Mouse (Mus musculus): ENCODE measurements around the gene Nup188.

Gene Nup188

DNA sequence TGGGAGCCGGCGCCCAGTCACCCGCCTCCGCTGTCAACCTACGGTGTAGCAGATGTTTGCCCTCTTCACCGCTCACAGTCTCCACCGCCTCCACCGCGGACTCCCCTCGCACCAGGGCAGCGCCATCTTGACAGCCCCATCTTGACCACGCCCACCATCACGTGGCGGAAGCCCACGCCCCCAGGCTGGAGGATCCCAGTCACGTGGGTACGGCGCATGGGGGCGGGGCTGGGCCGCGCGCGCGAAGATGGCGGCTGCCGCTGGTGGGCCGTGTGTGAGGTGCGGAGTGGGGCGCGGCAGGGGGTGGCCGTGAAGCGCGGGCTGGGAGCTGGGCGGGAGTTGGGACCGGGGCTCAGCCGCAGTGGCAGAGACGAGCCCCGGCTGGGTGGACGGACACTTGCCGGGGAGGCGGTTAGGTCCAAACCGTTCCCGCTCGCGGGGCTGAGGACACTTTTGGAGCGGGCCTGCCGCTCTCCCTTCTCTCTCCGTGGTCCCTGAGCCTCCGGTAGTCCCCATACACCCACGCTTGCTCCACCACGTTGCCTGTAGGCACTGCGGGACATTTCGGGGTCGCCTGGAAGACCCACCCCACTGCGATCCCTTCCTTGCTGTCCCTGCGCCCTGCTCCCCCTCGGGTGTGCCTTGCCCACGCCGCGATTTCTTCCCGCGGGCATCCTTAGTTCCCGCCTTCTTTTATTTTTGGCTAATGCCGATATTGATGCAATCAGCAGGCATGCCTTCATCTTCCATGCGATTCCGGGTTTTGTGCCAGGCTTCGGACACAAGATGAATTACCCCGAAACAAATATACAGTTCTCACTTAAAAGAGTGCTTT, at the start of gene Nup188, which contains the start of gene Dolk:
TSS of gene Nup188 (plus strand) at position 206 of the 835 bp plus-strand sequence.
TSS of gene Dolk (minus strand) at position 143 of the 835 bp plus-strand sequence.
- peak; percentile 89 to 92 for DNase-seq

DNA sequence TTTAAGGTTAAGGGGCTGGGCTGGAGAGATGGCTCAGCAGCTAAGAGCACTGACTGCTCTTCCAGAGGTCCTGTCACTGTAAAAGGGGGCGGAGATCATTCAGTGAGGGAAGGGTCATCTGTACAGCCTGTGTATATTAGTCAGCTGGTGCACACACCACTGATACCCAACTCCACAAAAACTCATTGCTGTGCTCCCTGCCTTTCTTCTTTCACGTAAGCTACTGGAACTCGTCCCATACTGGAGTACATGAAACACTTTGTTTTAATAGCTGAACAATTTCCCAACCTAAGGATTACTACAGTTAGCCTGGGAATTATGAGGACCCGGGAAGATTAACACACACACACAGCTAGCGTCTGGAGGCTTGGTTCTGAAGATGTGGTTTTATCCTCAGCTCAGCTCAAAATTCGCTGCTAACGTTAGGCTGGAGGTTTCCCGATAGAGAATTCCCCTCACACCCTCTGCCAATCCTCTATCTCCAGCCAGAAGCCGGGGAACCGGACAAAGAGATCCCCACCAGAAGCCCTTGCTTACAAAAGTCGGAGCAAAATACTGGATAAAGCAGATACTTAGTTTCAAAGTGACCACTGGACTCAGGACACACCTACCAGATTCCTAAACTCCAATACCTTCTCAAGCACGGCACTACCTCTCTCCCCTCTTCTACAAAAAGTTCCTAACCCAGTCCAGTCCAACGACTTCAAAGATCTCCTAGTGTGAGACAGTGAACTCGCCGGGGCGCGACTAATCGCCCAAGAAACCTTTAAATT, 49.6 kb upstream of the Nup188 start:
- DNase-seq: no peak

DNA sequence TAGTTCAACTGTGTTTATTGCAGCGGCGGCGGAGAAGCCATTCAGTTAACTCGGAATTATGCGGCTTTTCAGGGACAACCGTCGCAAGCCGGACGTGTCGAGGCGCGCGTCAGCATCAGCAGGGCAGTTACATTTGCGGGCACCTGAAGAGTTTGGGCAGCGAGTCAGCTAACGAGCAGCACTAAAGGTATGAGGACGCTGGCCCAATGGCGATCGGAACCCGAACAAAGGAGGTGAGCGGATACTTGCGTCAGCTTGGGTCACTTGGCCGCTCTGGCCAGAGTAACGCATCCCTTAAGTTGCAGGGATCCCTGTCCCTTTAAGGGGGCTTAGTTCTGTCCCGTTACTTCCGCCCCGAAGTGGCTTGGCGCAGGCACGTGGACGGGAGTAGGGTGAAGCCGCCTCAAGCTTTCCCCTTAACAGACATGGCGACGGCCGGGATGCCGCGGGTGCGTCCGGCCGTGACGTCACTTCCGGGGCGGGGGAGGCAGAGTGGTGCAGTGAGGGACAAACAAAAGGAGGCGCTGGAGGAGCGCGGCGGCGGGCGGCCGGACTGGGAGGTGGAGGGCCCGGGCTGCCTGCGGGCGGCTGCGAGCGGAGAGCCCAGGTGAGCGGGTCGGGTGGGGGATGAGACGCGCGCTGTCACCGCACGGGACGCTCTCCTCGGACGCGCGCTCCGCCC, 48.9 kb upstream of the Nup188 start, which contains the start of gene Lrrc8a:
TSS of gene Lrrc8a (plus strand) at position 517 of the 682 bp plus-strand sequence.
- peak; percentile 99 for DNase-seq

DNA sequence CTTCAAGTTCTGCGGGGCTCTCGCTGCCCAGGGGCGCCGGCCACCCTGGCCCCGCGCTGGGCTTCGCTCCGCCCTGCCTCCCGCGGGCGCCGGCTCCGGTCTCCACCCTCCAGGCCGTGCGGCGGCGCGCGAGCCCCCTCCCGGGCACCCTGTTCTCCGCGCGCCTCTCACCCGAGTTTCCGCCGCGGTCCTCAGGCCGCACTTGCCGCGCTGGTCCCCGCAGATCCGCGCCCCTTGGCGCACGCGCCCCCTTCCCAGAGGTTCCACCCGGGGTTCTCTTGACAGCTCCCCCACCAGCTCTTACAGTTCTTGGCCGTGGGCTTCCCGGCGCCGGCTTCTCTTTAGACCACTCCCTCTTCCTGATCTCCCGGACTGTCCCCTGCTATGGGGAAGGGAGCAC, 48.3 kb upstream of the Nup188 start:
- peak; percentile 65 to 70 for DNase-seq

DNA sequence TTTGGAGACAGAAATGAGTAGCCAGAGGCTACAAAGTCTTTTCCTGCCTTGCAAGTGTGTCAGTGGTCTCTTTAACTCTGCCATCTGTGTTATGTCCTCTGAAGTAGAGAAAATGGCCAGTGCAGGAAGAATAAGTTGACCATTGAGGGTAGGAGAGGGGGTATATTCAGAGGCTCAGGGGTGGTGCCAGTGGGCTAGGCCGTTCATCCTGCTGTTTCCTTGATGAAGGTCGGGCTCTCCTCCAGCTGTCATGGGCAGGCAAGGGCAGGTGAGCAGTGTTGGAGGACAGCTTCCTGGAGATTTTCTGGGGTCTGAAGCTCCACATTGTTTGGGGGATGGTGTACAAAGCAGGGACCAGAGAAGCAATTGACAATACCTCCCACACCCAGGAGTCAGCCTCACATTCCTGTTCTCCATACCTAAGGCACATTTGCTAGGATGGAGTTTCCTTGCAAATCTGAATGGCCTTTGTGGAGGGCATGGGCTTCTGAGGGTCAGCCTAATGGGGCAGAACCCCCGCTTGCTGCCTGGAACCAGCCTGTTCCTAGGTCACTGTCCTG, 47.2 kb upstream of the Nup188 start:
- DNase-seq: no peak

DNA sequence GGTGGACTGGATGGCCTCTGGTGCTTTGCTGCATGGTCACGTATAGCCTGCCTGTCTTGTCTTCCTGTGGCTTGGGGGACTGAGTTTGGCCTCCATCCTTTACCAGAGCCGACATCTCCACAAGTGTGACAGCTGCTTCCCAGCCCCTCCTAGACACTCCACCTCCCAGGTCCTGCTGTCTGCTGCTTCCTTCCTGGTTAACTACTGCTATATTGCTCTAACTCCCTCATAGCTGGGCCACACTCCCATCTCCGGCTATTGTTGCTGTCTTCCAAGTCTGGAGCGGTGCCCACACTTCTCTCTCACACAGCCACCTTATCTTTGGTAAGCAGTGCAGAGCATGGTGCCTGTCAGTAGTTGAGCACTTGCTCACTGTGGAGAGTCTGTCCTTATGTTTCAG, 46.4 kb upstream of the Nup188 start:
- DNase-seq: no peak

DNA sequence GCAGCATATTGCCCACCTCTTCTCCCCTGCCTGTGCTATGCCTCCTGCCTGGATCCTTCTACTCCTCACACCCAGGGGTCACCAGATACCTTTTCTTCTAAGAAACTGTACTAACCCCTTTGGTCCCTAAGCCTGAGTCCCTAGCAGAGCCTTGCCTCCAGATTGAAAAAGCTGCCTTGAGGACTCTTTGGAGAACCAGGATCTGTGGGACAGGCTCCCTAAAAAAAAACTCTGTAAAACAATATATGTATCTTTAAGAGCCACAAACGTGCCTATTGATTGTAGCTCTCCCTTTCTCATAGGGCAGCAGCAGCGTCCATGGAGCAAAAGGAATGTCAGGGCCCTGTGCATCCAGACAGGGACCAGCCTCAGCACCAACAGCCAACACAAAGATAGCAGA, 45.9 kb upstream of the Nup188 start, which contains the start of gene Gm28035:
TSS of gene Gm28035 (plus strand) at position 301 of the 400 bp plus-strand sequence.
- no peak for DNase-seq

DNA sequence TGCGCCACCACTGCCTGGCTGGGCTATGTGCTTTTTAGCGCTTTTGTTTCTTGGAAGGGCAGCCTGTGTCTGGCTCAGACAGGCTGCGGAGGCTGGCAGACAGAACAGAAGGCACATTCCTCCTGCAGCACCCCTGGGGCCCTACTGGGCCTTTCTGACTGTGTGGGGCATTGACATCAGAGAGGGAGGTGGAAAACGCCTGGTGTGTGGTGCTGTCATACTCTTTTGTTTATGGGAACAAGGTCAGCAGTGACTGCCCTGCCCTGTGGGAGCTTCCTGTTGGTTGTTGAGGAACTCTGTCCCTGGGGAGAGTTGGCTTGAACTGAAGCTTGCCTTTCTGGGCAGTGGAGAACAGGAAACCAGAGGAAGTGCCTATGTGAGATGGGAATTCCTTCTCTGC, 43.7 kb upstream of the Nup188 start:
- DNase-seq: no peak

DNA sequence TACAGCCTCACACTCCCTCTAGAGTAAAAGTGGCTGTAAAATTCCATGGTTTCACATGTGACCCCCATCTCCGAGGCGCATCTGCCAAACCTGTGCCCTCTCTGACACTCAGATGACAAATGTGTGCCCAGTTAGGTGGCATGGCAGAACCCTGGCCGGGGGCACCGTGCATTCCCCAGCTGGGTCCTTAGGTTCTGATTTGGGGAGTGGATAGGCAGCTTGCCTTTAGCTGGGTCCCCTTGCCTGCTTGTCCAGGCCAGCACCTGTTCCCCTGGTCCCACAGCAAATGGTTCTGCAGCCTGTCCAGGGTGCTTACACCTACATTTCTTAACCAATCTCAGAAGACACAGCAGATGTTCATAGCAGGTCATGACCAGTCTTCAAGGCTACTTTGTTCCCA, 42.8 kb upstream of the Nup188 start:
- no peak for DNase-seq

DNA sequence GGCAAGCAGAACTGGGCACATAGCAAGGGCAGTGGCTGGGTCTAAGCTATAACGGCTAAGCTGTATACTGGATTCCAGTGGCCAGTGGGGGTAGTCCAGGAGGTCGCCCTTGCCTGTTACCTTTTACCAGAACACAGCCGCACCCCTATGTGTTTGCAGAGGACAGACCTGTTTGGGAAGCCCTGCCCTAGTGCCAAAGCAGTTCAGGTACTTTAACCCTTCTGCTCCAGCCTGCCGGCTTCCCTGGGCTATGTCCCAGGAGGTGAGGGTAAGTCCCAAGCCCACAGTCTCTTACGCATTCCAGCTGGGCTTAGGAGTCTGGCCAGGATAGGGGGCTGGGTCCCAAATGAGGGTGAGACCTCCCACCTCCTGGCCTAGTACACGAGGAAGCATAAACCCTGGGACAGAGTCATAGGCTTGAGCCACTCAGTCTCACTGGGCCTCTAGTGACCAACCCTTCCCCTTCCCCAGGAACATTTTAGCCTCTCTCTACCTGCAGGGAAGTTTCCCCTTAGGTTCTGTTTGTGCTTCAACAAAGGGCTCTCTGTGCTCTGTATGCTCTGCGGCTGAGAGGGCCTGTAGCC, 41.5 kb upstream of the Nup188 start:
- DNase-seq: no peak

DNA sequence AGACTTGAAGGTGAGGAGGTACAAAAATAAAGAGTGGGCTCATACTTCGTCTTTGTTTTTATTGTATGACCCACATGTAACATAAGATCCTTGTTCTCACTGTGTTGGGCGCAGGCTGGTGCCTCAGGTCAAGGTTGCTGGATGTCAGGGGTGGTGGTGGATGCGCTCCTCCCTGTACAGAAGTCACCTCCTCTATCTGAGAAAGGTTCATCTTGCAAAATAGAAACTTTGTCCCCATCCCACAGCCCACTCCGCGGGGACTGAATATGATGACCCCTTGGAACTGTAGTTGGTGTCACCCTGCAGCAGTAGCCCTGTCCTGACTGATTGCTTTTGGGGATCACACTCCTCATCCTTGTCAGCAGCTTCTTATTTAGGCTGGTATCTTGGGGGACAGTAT, 39.2 kb upstream of the Nup188 start:
- no peak for DNase-seq

DNA sequence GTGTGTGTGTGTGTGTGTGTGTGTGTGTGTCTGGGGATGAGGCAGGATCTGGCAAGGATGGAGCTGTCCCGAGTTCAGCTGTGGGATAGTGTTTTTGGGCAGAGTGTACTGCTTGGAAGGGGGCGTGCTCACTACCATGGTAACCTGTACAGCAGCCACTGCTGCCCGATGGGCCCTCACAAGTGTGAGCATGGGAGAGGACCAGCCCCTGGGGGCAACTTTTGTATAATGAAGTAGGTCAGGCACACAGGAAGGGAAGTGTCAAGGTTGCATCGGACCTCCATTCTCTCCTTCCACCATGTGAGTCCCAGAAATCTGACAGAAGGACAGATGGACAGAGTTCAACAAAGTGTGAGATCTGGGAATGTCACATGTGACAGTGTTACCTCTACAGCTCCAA, 38.5 kb upstream of the Nup188 start:
- DNase-seq: no peak

DNA sequence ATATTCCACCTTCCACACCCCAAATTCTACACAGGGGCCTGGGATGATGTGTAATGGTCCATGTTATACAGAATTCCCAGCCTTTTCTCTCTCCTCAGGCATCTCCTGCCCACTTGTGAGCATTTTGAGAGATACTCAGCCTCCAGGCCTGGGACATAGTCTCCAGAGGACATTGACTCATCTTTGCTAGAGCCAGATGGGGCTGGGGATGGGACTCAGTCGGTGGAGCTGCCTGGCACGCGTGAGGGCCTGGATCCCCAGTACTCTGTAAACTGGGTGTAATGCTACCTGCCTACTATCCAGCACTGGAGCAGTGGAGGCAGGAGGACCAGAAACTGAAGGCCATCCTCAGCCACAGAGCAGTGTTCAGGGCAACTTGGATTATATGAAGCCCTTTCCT, 37.0 kb upstream of the Nup188 start:
- no peak for DNase-seq

DNA sequence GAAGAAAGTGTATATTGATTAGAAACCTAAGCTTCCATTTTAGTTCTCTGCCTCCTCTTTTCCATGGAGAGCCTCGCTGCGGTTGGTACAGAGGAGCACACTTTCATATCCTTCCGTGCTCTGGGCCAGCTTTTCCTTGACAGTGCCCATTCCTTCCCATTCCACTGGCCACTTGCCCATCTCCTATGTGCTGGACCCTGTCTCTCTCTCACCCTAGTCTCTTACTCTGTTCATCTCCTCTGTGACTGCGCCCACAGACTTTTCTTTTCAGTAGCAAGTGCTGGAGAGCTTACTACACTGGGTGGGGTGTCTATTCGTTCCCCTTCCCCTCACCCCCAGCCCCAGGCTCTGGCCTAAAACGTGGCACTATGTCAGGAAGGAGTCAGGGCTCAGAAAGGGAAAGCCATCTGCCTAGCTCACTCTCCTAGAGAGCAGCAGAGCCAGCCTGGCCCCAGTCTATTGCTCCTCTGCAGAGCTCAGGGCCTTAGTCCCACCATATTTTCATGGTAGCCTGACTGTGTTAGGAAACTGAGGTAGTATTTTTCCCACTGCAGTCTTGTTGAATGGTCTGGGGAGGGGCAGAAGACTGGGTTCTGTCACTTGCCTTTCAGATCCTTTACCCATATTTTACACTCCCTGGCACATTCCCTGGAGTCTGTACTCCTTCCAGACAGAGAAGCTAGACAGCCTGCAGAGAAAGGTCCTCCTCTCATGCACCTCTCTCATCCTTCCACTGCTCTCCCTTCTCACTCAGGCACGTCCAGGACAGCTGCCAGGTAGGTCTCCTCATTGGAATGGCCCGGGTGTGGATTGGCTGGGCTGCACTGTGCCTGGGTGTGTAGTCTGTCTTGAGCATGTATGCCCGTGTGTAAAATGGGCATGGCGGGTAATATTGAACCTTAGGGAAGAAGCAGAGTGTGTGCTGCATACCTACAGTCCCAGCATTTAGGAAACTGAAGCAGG, 35.8 kb upstream of the Nup188 start:
- DNase-seq: peak in 1 of 2 experiments; percentile 3

DNA sequence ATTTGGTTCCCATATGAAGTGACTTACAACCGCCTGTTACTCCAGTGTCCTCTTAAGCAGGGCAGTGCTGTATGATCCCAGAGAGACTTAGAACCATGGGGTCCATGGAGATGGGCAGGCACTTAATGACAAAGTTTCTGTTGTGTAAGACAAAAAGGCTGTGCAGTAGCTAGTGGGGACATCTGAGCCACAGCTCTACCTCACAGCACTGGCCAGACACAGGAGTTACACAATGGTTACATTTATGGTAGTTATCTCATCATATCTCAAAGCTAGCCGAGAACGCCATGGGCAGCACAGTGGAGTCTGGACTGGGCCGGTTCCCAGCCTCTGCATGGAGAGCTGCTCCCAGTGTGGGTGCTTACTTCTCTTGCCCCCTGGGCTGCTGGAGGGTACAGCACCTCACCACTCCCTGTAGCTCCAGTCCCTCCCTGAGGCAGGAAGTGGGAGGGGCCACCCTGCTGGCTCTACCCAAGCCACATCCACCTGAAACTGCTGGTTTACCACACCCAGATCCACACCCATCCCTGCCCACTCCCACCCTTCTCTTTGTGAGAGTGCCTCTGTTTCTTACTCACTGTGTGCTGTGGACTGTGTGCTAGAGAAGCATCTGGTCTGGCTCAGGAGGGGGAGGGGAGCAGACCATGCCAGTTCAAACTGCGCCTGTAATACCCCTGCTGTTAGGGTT, 34.6 kb upstream of the Nup188 start:
- DNase-seq: peak; percentile 67 to 82

DNA sequence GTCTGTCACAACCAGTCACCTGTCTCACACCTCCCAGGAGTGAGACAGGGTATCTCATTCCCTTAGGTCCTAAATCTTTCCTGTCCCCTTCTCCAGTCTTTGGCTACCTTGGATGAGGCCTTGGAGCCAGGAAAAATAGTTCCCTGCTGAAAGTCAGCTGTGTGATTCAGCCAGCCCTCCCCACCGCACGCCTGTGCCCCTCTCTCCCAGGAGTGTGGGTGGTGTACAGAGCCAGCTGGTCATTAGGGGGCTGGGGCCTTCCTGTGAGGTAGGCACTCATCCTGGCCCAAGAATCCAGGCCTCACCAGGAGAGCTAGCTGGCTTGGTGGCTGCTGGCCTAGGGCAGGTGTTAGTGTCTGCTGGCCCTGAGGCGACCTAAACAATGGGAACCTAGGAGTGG, 33.7 kb upstream of the Nup188 start:
- no peak for DNase-seq

DNA sequence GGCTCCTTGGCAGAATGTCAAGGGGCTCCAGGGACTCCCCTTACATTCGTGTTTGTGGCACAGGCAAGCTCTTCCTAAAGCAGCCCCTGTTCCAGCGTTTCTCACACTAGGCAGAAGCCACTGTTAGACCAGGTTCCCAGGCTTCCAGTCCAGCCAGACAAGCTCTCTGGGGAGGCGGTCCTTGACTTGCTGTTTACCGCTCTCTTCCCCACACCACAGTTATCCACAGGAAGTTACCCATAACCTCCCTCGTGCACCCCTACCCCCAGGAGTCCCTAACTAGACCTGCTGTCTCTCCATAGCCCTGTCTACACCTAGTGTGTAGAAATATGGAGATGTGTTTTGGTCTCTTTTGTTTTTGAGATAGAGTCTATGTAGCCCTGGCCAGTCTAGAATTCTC, 32.4 kb upstream of the Nup188 start:
- DNase-seq: peak in 1 of 2 experiments; percentile 10

DNA sequence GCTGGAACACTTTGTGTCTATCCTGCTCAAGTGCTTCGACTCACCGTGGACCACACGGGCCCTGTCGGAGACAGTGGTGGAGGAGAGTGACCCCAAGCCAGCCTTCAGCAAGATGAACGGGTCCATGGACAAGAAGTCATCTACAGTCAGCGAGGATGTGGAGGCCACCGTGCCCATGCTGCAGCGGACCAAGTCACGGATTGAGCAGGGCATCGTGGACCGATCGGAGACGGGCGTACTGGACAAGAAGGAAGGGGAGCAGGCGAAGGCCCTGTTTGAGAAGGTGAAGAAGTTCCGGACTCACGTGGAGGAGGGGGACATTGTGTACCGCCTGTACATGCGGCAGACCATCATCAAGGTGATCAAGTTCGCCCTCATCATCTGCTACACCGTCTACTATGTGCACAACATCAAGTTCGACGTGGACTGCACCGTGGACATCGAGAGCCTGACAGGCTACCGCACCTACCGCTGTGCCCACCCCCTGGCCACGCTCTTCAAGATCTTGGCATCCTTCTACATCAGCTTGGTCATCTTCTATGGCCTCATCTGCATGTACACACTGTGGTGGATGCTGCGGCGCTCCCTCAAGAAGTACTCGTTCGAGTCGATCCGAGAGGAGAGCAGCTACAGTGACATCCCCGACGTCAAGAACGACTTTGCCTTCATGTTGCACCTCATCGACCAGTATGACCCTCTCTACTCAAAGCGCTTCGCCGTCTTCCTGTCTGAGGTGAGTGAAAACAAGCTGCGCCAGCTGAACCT, 30.4 kb upstream of the Nup188 start:
- peak in 1 of 2 experiments; percentile 3 for DNase-seq

DNA sequence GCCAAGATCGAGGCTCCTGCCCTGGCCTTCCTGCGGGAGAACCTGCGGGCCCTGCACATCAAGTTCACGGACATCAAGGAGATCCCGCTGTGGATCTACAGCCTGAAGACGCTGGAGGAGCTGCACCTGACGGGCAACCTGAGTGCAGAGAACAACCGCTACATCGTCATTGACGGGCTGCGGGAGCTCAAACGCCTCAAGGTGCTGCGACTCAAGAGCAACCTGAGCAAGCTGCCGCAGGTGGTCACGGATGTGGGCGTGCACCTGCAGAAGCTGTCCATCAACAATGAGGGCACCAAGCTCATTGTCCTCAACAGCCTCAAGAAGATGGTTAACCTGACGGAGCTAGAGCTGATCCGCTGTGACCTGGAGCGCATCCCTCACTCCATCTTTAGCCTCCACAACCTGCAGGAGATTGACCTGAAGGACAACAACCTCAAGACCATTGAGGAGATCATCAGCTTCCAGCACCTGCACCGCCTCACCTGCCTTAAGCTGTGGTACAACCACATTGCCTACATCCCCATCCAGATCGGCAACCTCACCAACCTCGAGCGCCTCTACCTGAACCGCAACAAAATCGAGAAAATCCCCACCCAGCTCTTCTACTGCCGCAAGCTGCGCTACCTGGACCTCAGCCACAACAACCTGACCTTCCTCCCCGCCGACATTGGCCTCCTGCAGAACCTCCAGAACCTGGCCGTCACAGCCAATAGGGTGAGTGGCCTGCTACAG, 29.4 kb upstream of the Nup188 start:
- DNase-seq: peak in 1 of 2 experiments; percentile 4
